Mouse (Mus musculus) forebrain, embryonic 12.5 days (tissue): Measurements from ENCODE around the gene Foxk1. TPM values are rescaled to one million over a fixed set of nuclear protein-coding genes. Genes with fewer than 3 reads are reported as not detected.

Experiments
- ATAC-seq: fragments of 200-750 bp; cut with Nextera tagmentation; 2 replicates; pipeline ENCODE4 v1.8.0; 2017; ENCODE audit warnings: moderate TSS enrichment; ENCODE audit not compliant: low FRiP score
- H3K27ac ChIP-seq: fragments of 300-500 bp; sonication (generic); 2 replicates; pipeline ENCODE4 v1.5.1; 2016; ENCODE audit warnings: mild to moderate bottlenecking
- H3K27me3 ChIP-seq: fragments of 300-500 bp; sonication (generic); 2 replicates; pipeline ENCODE4 v1.6.1; 2016; ENCODE audit warnings: mild to moderate bottlenecking
- H3K36me3 ChIP-seq: fragments of 300-500 bp; sonication (generic); replicated peaks from 2 replicates; pipeline ENCODE4 v1.6.1; 2016; ENCODE audit warnings: mild to moderate bottlenecking
- H3K4me1 ChIP-seq: fragments of 300-500 bp; sonication (generic); 2 replicates; pipeline ENCODE4 v1.6.1; 2016
- H3K4me2 ChIP-seq: fragments of 300-500 bp; sonication (generic); 2 replicates; pipeline ENCODE4 v1.6.1; 2016; ENCODE audit warnings: mild to moderate bottlenecking, moderate library complexity
- H3K4me3 ChIP-seq: fragments of 300-500 bp; sonication (generic); replicated peaks from 2 replicates; pipeline ENCODE4 v1.5.1; 2016; ENCODE audit warnings: mild to moderate bottlenecking
- H3K9ac ChIP-seq: fragments of 300-500 bp; sonication (generic); 2 replicates; pipeline ENCODE4 v1.6.1; 2016; ENCODE audit warnings: mild to moderate bottlenecking
- H3K9me3 ChIP-seq: fragments of 300-500 bp; sonication (generic); 2 replicates; pipeline ENCODE4 v1.6.1; 2016
- WGBS: fragments of 180-500 bp; shearing (Covaris S2); methylation state at CpG from one replicate; pipeline ENCODE4 v1.1.7; 2016; 5-methylcytosine and 5-hydroxymethylcytosine counted together
- polyA plus RNA-seq: library from polyadenylated mRNA; unstranded; fragments of >200 nt; fragmentation: Nextera tagmentation; extraction: Ambion mirVana; gene quantifications from 2 replicates; pipeline ENCODE4 v1.2.1, GENCODE M21; 2016

The Foxk1 gene
- polyA plus RNA-seq, 1 experiment from 2014 or later: 5.2 TPM

- Histone ChIP-seq H3K9ac (no peak overlapping the region), H3K9me3 (no peaks in the 10 kb centered on the region), H3K36me3 (peaks cover 72% of the 10 kb centered on the region), H3K4me2 (no peak overlapping the region), H3K4me3 (no peak overlapping the region), H3K27me3 (no peaks in the 10 kb centered on the region), H3K4me1 (no peaks in the 10 kb centered on the region), H3K27ac (no peak overlapping the region)
- WGBS: 84% methylated on average over 15 of the region's 15 CpGs
- ATAC-seq: no peak
Observed at GRCm38 (mm10) chr5:142456318-142456717, 55.0 kb downstream of the Foxk1 start.

- ATAC-seq: no peak
- 90% methylated on average over 10 of the region's 10 CpGs for WGBS
- Histone ChIP-seq H3K9ac (no peak overlapping the region), H3K4me1 (no peaks in the 10 kb centered on the region), H3K36me3 (peaks cover 68% of the 10 kb centered on the region), H3K4me2 (no peak overlapping the region), H3K9me3 (no peaks in the 10 kb centered on the region), H3K27ac (0 out of 2 replicates have a peak overlapping the region, but pooled peaks have one; percentile 0), H3K27me3 (no peaks in the 10 kb centered on the region), H3K4me3 (no peak overlapping the region)
Observed at GRCm38 (mm10) chr5:142457345-142457744, 56.0 kb downstream of the Foxk1 start.

- no peak for ATAC-seq
- Histone ChIP-seq H3K9ac (no peak overlapping the region), H3K4me1 (no peaks in the 10 kb centered on the region), H3K36me3 (peaks cover 52% of the 10 kb centered on the region), H3K27ac (no peak overlapping the region), H3K4me3 (no peak overlapping the region), H3K9me3 (no peaks in the 10 kb centered on the region), H3K4me2 (no peak overlapping the region), H3K27me3 (no peaks in the 10 kb centered on the region)
- 89% methylated on average over 17 of the region's 17 CpGs for WGBS
Observed at GRCm38 (mm10) chr5:142458791-142459557, 57.7 kb downstream of the Foxk1 start.

GRCm38 (mm10) chr5:142459834-142460233, 58.5 kb downstream of the Foxk1 start:
- Histone ChIP-seq H3K27me3 (no peaks in the 10 kb centered on the region), H3K9me3 (no peaks in the 10 kb centered on the region), H3K9ac (peak overlapping the region; percentile 25; the same call in 1 of the 2 replicates), H3K36me3 (peaks cover 44% of the 10 kb centered on the region), H3K4me2 (no peak overlapping the region), H3K27ac (0 out of 2 replicates have a peak overlapping the region, but pooled peaks have one; percentile 20), H3K4me3 (no peak overlapping the region), H3K4me1 (peaks cover 6% of the 10 kb centered on the region)
- 80% methylated on average over 5 of the region's 5 CpGs for WGBS
- ATAC-seq: no peak

- no peak overlapping the region for H3K27ac ChIP-seq
- H3K27me3 ChIP-seq: no peaks in the 10 kb centered on the region
- H3K4me3 ChIP-seq: no peak overlapping the region
- ATAC-seq: no peak
- H3K9me3 ChIP-seq: no peaks in the 10 kb centered on the region
- peaks cover 10% of the 10 kb centered on the region for H3K4me1 ChIP-seq
- no peak overlapping the region for H3K9ac ChIP-seq
- H3K4me2 ChIP-seq: no peak overlapping the region
- H3K36me3 ChIP-seq: peaks cover 21% of the 10 kb centered on the region
- WGBS: 95% methylated on average over 7 of the region's 7 CpGs
Observed at GRCm38 (mm10) chr5:142461942-142462640, 60.8 kb downstream of the Foxk1 start.

- Histone ChIP-seq H3K9ac (no peak overlapping the region), H3K4me2 (no peak overlapping the region), H3K4me3 (no peak overlapping the region), H3K4me1 (peaks cover 10% of the 10 kb centered on the region), H3K27ac (no peak overlapping the region), H3K36me3 (peaks cover 20% of the 10 kb centered on the region), H3K9me3 (no peaks in the 10 kb centered on the region), H3K27me3 (no peaks in the 10 kb centered on the region)
- no peak for ATAC-seq
- WGBS: 91% methylated on average over 2 of the region's 2 CpGs
Observed at GRCm38 (mm10) chr5:142462641-142462948, 61.3 kb downstream of the Foxk1 start.

GRCm38 (mm10) chr5:142463011-142463410, 61.7 kb downstream of the Foxk1 start:
- H3K9ac ChIP-seq: no peak overlapping the region
- peaks cover 20% of the 10 kb centered on the region for H3K36me3 ChIP-seq
- H3K4me3 ChIP-seq: no peak overlapping the region; the same call in 1 of the 2 replicates
- WGBS: 86% methylated on average over 6 of the region's 6 CpGs
- H3K27me3 ChIP-seq: no peaks in the 10 kb centered on the region
- no peaks in the 10 kb centered on the region for H3K9me3 ChIP-seq
- H3K4me1 ChIP-seq: peaks cover 10% of the 10 kb centered on the region
- peak overlapping the region; percentile 91 for H3K4me2 ChIP-seq
- ATAC-seq: no peak
- peak overlapping the region; percentile 89 for H3K27ac ChIP-seq

GRCm38 (mm10) chr5:142463461-142464454, 62.5 kb downstream of the Foxk1 start, which contains the start of gene Ap5z1:
TSS of gene Ap5z1 (plus strand) at chr5:142463944.
- peak within 1 kb of the TSS; percentile 91 for H3K4me2 ChIP-seq
- WGBS: 2% methylated on average over 60 of the region's 60 CpGs
- H3K4me1 ChIP-seq: peaks cover 10% of the 10 kb centered on the region
- H3K4me3 ChIP-seq: peak within 1 kb of the TSS; percentile 88
- peak; percentile 93 for ATAC-seq
- H3K9me3 ChIP-seq: no peaks in the 10 kb centered on the region
- H3K36me3 ChIP-seq: peaks cover 21% of the 10 kb centered on the region
- peak within 1 kb of the TSS; percentile 70 for H3K9ac ChIP-seq
- H3K27ac ChIP-seq: peak within 1 kb of the TSS; percentile 89
- H3K27me3 ChIP-seq: no peaks in the 10 kb centered on the region

GRCm38 (mm10) chr5:142468375-142468774, 67.1 kb downstream of the Foxk1 start:
- Histone ChIP-seq H3K27me3 (no peaks in the 10 kb centered on the region), H3K4me2 (no peak overlapping the region), H3K9me3 (no peaks in the 10 kb centered on the region), H3K9ac (no peak overlapping the region), H3K27ac (no peak overlapping the region), H3K36me3 (peaks cover 33% of the 10 kb centered on the region), H3K4me3 (no peak overlapping the region), H3K4me1 (peaks cover 10% of the 10 kb centered on the region)
- WGBS: 93% methylated on average over 13 of the region's 13 CpGs
- ATAC-seq: no peak

- Histone ChIP-seq H3K9me3 (no peaks in the 10 kb centered on the region), H3K4me1 (peaks cover 8% of the 10 kb centered on the region), H3K27me3 (no peaks in the 10 kb centered on the region), H3K4me2 (no peak overlapping the region), H3K36me3 (peaks cover 37% of the 10 kb centered on the region), H3K9ac (no peak overlapping the region), H3K4me3 (no peak overlapping the region), H3K27ac (no peak overlapping the region)
- 92% methylated on average over 11 of the region's 11 CpGs for WGBS
- ATAC-seq: no peak
Observed at GRCm38 (mm10) chr5:142469796-142470195, 68.5 kb downstream of the Foxk1 start.

- Histone ChIP-seq H3K36me3 (peaks cover 30% of the 10 kb centered on the region), H3K4me3 (no peak overlapping the region), H3K9ac (no peak overlapping the region), H3K9me3 (no peaks in the 10 kb centered on the region), H3K4me2 (no peak overlapping the region), H3K27ac (no peak overlapping the region), H3K4me1 (0 out of 2 replicates have a peak, but pooled peaks cover 5% of the 10 kb centered on the region), H3K27me3 (no peaks in the 10 kb centered on the region)
- ATAC-seq: no peak
- 65% methylated on average over 10 of the region's 10 CpGs for WGBS
Observed at GRCm38 (mm10) chr5:142473696-142474095, 72.4 kb downstream of the Foxk1 start.

- H3K4me1 ChIP-seq: peaks cover 8% of the 10 kb centered on the region; the same call in 1 of the 2 replicates
- H3K9ac ChIP-seq: no peak overlapping the region
- H3K4me2 ChIP-seq: no peak overlapping the region
- ATAC-seq: no peak
- H3K36me3 ChIP-seq: peaks cover 12% of the 10 kb centered on the region
- WGBS: 73% methylated on average over 7 of the region's 7 CpGs
- H3K4me3 ChIP-seq: no peak overlapping the region
- no peak overlapping the region for H3K27ac ChIP-seq
- no peaks in the 10 kb centered on the region for H3K9me3 ChIP-seq
- H3K27me3 ChIP-seq: no peaks in the 10 kb centered on the region
Observed at GRCm38 (mm10) chr5:142475669-142476068, 74.4 kb downstream of the Foxk1 start.
